Mouse (Mus musculus) G1E (cell line): ENCODE data around the gene Sh2d1b2.

ENCODE experiments used
- CTCF ChIP-seq: IDR thresholded peaks from 2 replicates; pipeline ENCODE4 v1.5.1; 2012; ENCODE audit warnings: low read depth, low read length, inconsistent platforms, mixed read lengths
- GATA1 ChIP-seq: IDR thresholded peaks from 2 replicates; pipeline ENCODE4 v1.6.1; 2012; ENCODE audit warnings: borderline replicate concordance, low read length, inconsistent platforms, mixed read lengths
- GATA2 ChIP-seq: IDR thresholded peaks from 2 replicates; pipeline ENCODE4 v1.6.1; 2012; ENCODE audit warnings: low read depth, low read length, inconsistent platforms, borderline replicate concordance
- TAL1 ChIP-seq: conservative IDR thresholded peaks from 2 replicates; pipeline ENCODE4 v1.6.1; 2012; ENCODE audit warnings: low read depth, low read length, inconsistent platforms, mixed read lengths

- no peak for TF ChIP-seq GATA1
- TF ChIP-seq CTCF = no peak
- no peak for TF ChIP-seq GATA2
- no peak for TF ChIP-seq TAL1
Measured at GRCm38 (mm10) chr1:170302456-170302855, 69.9 kb downstream of the Sh2d1b2 start.
